Mouse (Mus musculus) right cerebral cortex, adult 18-20 months (tissue): ENCODE results near the gene Lpcat3.

ENCODE experiments used
- DNase-seq: peaks from one replicate; pipeline ENCODE4 v3.0.0; 2022; ENCODE audit warnings: mixed read lengths

Gene Lpcat3

GRCm38 (mm10) chr6:124706061-124706627 is 43.3 kb downstream of the Lpcat3 start:
- no peak for DNase-seq

DNA sequence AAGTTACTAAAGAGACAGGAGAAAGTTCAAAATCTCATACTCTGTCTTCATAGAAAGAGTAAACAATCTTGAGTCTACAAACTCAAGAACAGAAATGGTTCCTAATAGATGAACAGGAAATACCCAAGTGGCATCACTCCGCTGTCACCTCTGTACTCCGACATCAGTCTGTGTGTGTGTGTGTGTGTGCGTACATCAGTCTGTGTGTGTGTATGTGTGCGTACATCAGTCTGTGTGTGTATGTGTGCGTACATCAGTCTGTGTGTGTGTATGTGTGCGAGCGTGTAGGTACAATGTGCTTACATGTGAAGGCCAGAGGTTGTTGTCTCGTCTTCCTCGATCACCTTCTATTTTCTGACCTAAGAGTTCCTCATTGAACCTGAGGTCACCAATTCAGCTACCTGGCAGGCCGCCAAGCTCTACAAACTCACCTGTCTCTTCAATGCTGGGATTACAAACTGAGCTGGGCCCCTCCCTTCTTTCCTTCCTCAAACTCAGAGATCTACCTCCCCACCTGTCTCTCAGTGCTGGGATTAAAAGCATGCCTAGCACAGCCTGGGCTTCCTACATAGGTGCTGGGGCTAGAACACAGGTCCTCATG is 45.6 kb downstream of the Lpcat3 start:
- no peak for DNase-seq

GRCm38 (mm10) chr6:124711824-124712782 is 49.3 kb downstream of the Lpcat3 start, which contains the start of the genes Emg1 and Phb2:
Gene Emg1, minus strand, starts transcription at chr6:124712178.
Gene Phb2, plus strand, starts transcription at chr6:124712336.
- DNase-seq: peak; percentile 98

DNA sequence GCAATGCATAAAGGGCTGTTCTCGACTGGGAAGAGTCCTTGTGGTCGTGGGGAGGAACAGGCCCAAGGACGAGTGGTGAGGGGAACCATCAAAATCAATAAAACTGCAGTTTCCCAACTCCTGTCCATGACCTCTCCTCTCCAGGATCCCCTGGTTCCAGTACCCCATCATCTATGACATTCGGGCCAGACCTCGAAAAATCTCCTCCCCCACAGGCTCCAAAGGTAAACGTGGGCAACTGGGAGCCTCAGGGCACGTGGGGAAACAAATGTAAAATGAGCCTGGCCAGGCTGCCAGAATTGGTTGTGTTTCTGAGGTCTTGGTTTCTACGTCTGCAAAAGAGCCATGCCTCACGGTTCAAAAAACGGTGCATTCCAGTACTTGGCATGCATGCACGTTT is 50.1 kb downstream of the Lpcat3 start:
- no peak for DNase-seq

- DNase-seq: no peak
Observed at GRCm38 (mm10) chr6:124716864-124717490, 54.1 kb downstream of the Lpcat3 start.

GRCm38 (mm10) chr6:124717968-124718367 is 55.1 kb downstream of the Lpcat3 start:
- DNase-seq: no peak

- DNase-seq: no peak
Observed at GRCm38 (mm10) chr6:124718703-124719102, 55.9 kb downstream of the Lpcat3 start.

DNA sequence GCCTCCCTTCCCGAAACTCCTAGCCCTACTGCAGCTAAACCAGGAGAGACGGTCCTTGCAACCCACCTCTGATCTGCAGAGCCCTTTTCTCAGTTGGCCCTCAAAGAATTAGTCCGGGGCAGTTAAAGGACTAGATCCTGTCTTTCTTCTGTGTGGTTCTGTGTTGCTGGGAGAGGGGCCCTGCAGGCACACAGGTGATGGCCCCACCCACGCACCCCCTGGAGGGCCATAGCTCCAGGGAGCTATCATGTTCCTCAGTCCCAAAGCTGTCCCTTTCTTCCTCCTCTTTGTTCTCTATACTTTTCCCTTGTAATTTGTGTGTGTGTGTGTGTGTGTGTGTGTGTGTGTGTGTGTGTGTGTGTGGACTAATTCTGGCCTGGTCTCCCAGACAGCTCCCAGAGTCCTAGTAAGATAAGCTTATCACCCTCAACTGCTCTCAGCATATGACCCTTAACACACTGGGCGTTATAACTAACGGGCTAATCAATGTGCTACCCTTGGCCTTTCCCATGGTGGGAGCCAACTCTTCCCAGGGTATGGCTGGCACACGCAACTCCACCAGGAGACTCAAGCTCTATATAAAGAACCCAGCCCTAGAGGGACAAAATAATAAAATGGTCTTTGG is 56.6 kb downstream of the Lpcat3 start:
- DNase-seq: no peak

GRCm38 (mm10) chr6:124720904-124721303 is 58.1 kb downstream of the Lpcat3 start:
- no peak for DNase-seq

- DNase-seq: no peak
Observed at GRCm38 (mm10) chr6:124722876-124723473, 60.1 kb downstream of the Lpcat3 start.

GRCm38 (mm10) chr6:124723541-124723940 is 60.7 kb downstream of the Lpcat3 start:
- no peak for DNase-seq

DNA sequence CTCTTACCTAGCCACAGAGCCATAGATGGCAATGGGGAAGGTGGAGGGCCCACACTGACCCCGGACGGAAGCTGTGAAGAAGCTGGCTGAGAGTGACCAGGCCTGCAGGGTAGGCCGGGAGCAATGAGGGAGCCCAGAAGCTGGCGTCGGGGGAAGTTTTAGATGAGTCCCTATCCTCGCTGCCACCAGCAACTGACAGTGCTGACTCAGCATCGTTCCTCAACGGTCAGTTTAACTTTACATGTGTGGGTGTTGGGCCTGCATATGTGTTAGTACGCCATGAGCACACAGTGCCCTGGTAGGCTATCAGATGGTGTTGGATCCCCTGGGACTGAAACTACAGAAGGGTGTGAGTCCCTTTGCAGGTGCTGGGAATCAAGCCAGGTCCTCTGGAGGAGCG is 61.6 kb downstream of the Lpcat3 start:
- no peak for DNase-seq

DNA sequence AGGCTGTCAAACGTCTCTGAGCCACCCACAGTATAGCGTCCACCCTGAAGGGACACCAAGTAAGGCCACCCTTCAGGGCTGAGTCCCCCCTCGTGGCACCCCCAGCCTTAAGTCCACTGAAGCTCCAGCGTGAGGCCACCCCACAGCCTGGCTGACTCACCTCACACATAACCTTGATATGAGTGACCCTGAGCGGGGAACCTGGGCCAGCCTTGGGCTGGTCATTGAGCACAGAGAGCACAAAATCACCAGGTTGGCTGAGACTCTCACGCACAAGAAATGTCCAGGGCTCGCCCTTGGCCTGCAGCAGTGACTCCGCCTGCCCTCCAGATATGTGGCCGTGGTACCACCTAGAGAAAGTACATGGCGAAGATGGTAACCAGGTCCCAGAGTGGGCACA is 65.8 kb downstream of the Lpcat3 start:
- DNase-seq: no peak

- no peak for DNase-seq
Observed at GRCm38 (mm10) chr6:124729850-124730705, 67.3 kb downstream of the Lpcat3 start.

GRCm38 (mm10) chr6:124731038-124731437 is 68.2 kb downstream of the Lpcat3 start:
- DNase-seq: no peak

DNA sequence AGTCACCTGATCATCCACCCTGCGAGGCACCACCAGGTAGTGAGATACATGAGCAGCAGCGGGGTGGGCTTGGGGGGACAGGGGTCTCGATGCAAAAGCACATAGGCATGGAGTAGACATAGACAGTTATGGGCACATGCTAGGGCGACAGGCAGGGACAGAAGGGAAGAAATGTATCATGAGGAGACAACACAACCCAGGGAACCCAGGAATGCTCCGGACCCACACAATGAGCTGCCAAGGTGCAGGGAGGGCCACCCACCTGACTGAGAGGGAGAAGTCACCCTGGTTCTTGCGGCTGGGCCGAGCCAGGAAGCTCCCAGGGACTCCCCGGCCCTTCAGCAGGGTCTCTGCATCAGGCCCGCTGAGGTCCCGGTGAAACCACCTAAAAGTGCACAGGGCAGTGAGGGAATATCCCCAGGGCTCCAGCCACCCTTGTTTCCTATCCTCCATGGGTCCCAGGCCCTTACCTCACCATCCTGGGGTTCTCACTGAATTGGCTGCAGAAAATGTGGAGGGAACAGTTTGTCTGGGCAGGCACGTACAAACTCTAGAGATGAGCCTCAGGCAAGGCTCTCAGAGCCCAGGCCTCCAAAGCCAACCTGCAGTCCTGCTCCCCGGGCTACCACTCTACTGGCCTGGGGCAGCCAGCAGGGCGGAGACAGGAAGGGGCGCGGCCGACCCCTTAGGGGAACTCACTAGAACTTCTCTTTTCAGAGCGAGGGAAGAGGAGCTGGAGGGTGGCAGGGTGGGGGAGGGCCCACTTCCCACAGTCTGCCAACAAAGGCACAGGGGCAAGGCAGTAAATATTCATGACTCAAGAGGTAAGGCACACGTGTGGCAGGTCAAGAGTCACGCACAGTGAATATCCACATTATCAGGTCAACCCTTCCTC is 69.9 kb downstream of the Lpcat3 start:
- no peak for DNase-seq

DNA sequence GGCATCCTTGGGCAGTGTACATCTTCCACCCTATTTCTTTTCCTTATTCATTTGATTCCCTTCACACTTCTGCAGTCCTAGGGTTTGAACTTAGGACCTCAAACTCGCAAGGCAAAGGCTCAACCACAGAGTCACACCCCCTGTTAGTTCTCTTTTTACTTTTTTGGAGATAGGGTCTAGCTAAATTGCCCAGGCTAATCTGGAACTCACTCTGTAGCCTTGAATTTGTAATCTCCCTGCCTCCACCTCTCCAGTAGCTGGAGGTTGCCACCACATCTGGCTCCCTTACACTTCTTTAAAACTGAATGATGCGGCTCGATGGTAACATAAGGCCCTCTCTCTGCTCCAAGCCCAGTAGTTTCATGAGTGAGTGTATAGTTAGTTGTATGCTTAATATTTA is 71.6 kb downstream of the Lpcat3 start:
- no peak for DNase-seq

DNA sequence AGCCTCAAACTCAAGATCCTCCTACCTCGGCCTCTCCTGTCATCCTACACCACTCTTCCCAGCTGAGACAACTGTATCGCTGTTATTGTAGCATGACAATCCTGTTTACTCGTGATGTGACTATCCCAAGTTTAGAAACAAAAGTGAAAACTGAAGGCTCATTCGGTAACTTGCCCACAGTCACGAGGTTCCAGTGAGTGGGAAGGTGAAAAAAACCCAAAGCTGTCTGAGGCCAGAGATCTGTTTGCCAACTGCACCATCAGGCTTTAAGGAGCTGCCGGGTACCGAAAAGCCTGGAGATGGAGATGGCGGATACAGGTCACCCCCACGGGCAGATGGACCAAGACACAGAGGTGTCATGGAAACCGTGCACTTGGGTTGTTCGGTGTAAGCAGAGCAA is 74.2 kb downstream of the Lpcat3 start:
- no peak for DNase-seq

DNA sequence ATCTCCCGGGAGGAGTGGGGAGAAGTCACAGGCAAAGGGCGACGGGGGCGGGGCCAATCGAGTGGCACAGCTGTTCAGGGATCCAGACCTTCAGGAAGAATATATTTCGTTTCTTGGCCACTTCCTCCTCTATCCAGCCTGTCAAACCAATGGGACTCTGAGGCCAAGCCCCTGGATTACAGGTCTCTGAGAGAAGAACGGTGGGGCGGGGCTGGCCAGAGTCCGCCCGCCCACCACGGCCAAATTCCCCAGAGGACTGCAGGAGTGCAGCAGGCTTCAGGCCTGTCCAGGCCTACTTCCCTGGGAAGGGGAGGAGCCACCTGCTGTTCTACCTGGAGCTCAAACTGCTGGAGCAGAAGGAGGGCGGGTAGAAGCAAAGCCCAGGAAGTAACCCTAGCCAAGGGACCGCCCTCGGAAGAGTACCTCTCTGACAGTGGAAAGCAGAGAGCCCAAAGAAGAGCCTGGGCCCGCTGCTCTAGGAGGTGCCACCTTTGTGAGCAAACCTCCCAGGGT is 75.7 kb downstream of the Lpcat3 start, which contains the start of gene Ptpn6:
TSS of gene Ptpn6 (minus strand) at position 204 of the 513 bp plus-strand sequence.
- DNase-seq: no peak

DNA sequence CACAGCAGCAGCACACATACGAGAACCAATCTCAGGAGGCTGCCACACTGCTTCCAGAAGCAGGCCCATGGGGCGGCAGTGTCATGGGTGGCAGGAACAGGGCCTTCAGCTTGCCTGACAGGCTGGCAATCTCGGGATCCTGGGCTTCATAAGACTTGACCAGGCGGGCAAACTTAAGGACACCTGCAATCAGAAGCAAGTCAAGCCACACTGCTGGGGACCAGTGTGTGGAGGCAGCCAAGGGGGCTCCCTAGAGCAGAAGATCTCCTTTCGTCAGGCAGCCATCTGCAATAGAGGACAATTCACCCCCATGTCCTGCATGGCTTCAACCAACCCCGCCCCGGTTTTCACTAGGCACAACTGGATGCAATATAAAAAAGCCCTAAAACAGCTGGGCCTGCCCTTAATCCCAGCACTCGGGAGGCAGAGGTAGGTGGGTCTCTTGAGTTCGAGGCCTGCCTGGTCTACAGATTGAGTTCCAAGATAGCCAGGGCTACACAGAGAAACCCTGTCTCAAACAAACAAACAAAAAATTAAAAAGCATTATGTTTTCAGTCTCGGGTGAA is 76.5 kb downstream of the Lpcat3 start:
- DNase-seq: no peak
